Mouse (Mus musculus) brown adipose tissue, adult 24 weeks (tissue): ENCODE data around the gene Tex9. TPM values are rescaled to one million over a fixed set of nuclear protein-coding genes. Genes with fewer than 3 reads are reported as not detected.
"Not testable (repeated sequence)": the region's sequence is repeated elsewhere in the genome, so short reads cannot be mapped to it uniquely, and the experiment has no call there.

Experiments
- H3K27ac ChIP-seq: fragments of 200-500 bp; replicated peaks from 2 replicates; pipeline ENCODE4 v1.5.1; 2012; ENCODE audit warnings: low read depth, mild to moderate bottlenecking, low read length
- H3K4me1 ChIP-seq: fragments of 200-500 bp; 2 replicates; pipeline ENCODE4 v1.6.1; 2012; ENCODE audit warnings: low read length, mixed read lengths; ENCODE audit not compliant: control insufficient read depth, insufficient read depth, insufficient read length
- H3K4me3 ChIP-seq: fragments of 200-500 bp; 2 replicates; pipeline ENCODE4 v1.5.1; 2012; ENCODE audit warnings: low read depth, mild to moderate bottlenecking, low read length, moderate library complexity; ENCODE audit not compliant: insufficient read depth
- polyA plus RNA-seq: library from polyadenylated mRNA; stranded (reverse); fragments of >200 nt; gene quantifications from 2 replicates; pipeline ENCODE4 v1.2.4, GENCODE M21; 2012; ENCODE audit not compliant: missing spikeins, insufficient read depth, insufficient read length

The Tex9 gene
- polyA plus RNA-seq, 1 experiment: 2.3 TPM

GRCm38 (mm10) chr9:72403421-72403820, 88.6 kb downstream of the Tex9 start:
- Histone ChIP-seq H3K4me3 (no peak overlapping the region), H3K4me1 (no peaks in the 10 kb centered on the region), H3K27ac (no peak overlapping the region)

- H3K4me3 ChIP-seq, H3K27ac ChIP-seq, H3K4me1 ChIP-seq: not testable (repeated sequence)
Observed at GRCm38 (mm10) chr9:72401769-72402168, 90.2 kb downstream of the Tex9 start.

Other genes with a start within 250 kb of the Tex9 start
- gene Zfp280d, start 217.4 kb downstream of the Tex9 start, polyA plus RNA-seq: 9.1 and 10.6 TPM in 2 replicates
- gene Mns1, start 54.2 kb downstream of the Tex9 start, polyA plus RNA-seq: 0.29 TPM in 1 of 2 replicates, not detected in the other
- 5.6 and 6.2 TPM in 2 replicates for gene Rfx7, start 40.0 kb upstream of the Tex9 start, polyA plus RNA-seq
- gene Nedd4, start 170.1 kb upstream of the Tex9 start, polyA plus RNA-seq: 162 and 164 TPM in 2 replicates